Mouse (Mus musculus): Measurements from ENCODE around the gene Aph1a. TPM values are rescaled to one million over a fixed set of nuclear protein-coding genes. Genes with fewer than 3 reads are reported as not detected.
A peak's percentile ranks its signal among the peaks of the same experiment; 100 is the strongest.
"Not testable (repeated sequence)": the region's sequence is repeated elsewhere in the genome, so short reads cannot be mapped to it uniquely, and the experiment has no call there.

The Aph1a gene
- polyA plus RNA-seq, 1 experiment from 2014 or later: 33.3 TPM

DNA sequence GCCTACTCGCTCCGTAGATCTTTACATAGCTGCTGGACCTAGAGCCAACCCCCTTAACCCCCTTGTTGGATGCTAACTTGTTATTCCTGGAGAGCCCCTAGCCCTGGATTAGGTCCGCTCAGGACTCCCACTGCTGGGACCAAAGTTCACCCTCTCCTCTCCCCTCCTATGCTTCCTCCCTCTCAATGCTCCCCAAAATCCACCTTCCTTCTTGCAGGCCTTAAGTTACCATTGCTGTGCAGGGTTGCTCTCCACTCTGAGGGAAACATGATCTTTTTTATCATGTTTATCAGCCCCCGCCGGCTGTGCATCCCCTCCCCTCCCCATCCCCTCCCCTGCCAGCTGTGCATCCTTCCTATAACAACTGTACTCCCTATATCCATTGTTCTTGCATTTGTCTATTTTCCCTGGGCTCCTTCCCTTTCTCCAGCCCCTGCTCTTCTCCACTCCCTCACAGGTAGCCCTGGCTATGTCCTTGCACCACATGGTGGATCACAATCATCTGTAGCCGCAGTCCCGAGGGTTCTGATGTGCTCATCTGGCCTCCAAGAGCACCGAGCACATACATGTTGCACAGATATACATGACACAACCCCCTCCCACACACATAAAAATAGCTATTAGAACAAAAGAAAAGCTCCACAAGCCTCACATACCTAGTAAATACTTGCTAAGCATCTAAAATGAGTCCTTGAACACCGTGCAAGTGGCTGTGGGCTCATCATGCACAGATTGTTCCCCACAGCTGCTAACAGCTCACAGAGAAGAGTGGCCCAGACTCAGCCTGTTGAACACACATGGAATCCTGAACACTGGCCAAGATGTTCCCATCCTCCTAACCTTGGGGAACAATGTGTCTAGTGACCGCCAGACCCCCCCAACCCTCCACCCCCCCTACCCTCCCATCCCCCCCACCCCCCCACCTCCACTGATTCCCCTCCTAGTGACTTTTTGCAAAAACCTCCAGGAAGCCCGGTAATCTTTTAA lies 1.4 kb upstream of the Aph1a start:
- no peak overlapping the region for H3K4me2 ChIP-seq (ENCODE audit: low read depth, low read length, severe bottlenecking)
- peak overlapping the region; percentile 32 for H3K9ac ChIP-seq (ENCODE audit: low read length)
- no peaks in the 10 kb centered on the region for H3K27me3 ChIP-seq (ENCODE audit: control insufficient read depth, insufficient read depth, low read length)
- 44% methylated on average over 11 of the region's 11 CpGs for WGBS
- no peaks in the 10 kb centered on the region for H3K9me3 ChIP-seq (ENCODE audit: control insufficient read depth, low read length)
- no peak for ATAC-seq (replicated peaks; ENCODE audit: low FRiP score)
- no peak overlapping the region for H3K27ac ChIP-seq (ENCODE audit: low read depth, low read length)
- DNase-seq (ENCODE audit: low spot score): no peak
- no peaks in the 10 kb centered on the region for H3K36me3 ChIP-seq (ENCODE audit: control insufficient read depth, insufficient read depth, low read length)
- peaks cover 7% of the 10 kb centered on the region; the same call in 1 of the 2 replicates for H3K4me1 ChIP-seq (replicated peaks; ENCODE audit: control insufficient read depth, insufficient read depth, low read length)
- H3K4me3 ChIP-seq (ENCODE audit: low read depth, low read length): no peak overlapping the region

DNA sequence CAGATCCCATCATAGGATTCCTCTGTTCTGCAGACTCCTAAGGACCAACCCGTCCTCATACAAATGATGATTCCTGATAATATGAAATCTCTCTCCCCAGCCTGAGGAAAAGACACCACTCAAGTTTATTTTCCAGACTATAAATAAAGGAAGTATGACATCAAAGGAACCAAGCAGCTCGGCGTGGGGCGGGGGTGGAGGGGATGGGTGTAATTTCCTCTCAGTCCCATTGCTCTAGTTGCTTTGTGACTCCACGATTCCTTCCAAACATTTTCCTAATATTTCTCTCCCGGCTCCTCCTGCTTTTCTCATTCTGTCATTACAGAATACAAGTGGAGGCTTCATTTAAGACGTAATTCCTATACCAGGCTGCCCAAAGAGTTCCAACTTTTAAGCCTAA lies 643 bp upstream of the Aph1a start:
- Histone ChIP-seq H3K27ac (ENCODE audit: low read depth, low read length) (no peak overlapping the region), H3K9ac (ENCODE audit: low read length) (peak overlapping the region; percentile 49; the same call in 1 of the 2 replicates), H3K4me1 (replicated peaks; ENCODE audit: control insufficient read depth, insufficient read depth, low read length) (peaks cover 7% of the 10 kb centered on the region; the same call in 1 of the 2 replicates), H3K4me2 (ENCODE audit: low read depth, low read length, severe bottlenecking) (peak overlapping the region; percentile 46), H3K36me3 (ENCODE audit: control insufficient read depth, insufficient read depth, low read length) (no peaks in the 10 kb centered on the region), H3K27me3 (ENCODE audit: control insufficient read depth, insufficient read depth, low read length) (no peaks in the 10 kb centered on the region), H3K9me3 (ENCODE audit: control insufficient read depth, low read length) (no peaks in the 10 kb centered on the region), H3K4me3 (ENCODE audit: low read depth, low read length) (peak overlapping the region; percentile 67)
- ATAC-seq (replicated peaks; ENCODE audit: low FRiP score): no peak
- DNase-seq (ENCODE audit: low spot score): no peak
- 30% methylated on average over 7 of the region's 7 CpGs for WGBS

DNA sequence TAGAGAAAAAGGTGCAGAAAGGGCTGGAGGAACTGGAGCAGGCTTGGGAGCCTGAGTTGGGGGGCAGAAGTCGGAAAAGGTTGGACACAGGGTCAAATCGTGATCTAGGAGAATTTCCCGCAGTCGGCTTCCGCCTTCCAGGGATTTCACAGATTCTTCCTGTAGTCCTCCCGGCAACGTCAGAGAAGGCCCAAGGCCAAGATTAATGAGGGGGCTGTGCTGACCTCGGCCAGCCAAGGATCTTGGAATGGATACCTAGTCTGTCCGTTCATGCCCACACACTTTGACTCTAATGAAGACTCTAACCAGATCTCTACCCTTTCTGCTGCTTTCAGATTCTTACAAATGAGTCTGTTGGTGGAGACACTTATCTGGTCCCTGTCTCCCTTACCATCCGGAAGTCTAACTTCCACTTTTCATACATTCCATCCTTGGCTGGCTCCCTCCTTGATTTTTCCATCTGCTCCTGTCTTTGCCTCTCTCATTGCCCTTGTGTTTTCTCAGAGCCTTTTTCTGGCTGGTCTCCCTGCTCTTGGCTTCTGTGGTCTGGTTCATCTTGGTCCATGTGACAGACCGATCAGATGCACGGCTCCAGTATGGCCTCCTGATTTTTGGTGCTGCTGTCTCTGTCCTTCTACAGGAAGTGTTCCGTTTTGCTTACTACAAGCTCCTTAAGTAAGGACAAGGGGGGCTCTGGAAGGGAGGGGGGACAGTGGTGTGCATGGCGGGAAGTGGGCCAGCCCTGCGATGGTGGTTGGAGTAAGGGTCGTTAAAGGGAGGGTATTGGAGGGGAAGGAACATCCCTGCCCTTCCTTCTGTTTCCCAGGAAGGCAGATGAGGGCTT lies 770 bp downstream of the Aph1a start:
- Histone ChIP-seq H3K27me3 (ENCODE audit: control insufficient read depth, insufficient read depth, low read length) (no peaks in the 10 kb centered on the region), H3K4me3 (ENCODE audit: low read depth, low read length) (peak overlapping the region; percentile 67), H3K9ac (ENCODE audit: low read length) (peak overlapping the region; percentile 70), H3K4me2 (ENCODE audit: low read depth, low read length, severe bottlenecking) (peak overlapping the region; percentile 93), H3K4me1 (replicated peaks; ENCODE audit: control insufficient read depth, insufficient read depth, low read length) (peaks cover 7% of the 10 kb centered on the region; the same call in 1 of the 2 replicates), H3K36me3 (ENCODE audit: control insufficient read depth, insufficient read depth, low read length) (no peaks in the 10 kb centered on the region), H3K9me3 (ENCODE audit: control insufficient read depth, low read length) (no peaks in the 10 kb centered on the region), H3K27ac (ENCODE audit: low read depth, low read length) (0 out of 2 replicates have a peak overlapping the region, but pooled peaks have one; percentile 25)
- DNase-seq (ENCODE audit: low spot score) (no peak), ATAC-seq (replicated peaks; ENCODE audit: low FRiP score) (no peak)
- 20% methylated on average over 15 of the region's 16 CpGs for WGBS

- WGBS: 92% methylated on average over 7 of the region's 7 CpGs
- DNase-seq (ENCODE audit: low spot score); H3K27me3 ChIP-seq (ENCODE audit: control insufficient read depth, insufficient read depth, low read length); H3K4me2 ChIP-seq (ENCODE audit: low read depth, low read length, severe bottlenecking); H3K9ac ChIP-seq (ENCODE audit: low read length); H3K4me1 ChIP-seq (replicated peaks; ENCODE audit: control insufficient read depth, insufficient read depth, low read length); H3K4me3 ChIP-seq (ENCODE audit: low read depth, low read length); H3K36me3 ChIP-seq (ENCODE audit: control insufficient read depth, insufficient read depth, low read length); ATAC-seq (replicated peaks; ENCODE audit: low FRiP score); H3K9me3 ChIP-seq (ENCODE audit: control insufficient read depth, low read length); H3K27ac ChIP-seq (ENCODE audit: low read depth, low read length): not testable (repeated sequence)
Measured at GRCm38 (mm10) chr3:95895501-95895900, 1.7 kb downstream of the Aph1a start.

DNA sequence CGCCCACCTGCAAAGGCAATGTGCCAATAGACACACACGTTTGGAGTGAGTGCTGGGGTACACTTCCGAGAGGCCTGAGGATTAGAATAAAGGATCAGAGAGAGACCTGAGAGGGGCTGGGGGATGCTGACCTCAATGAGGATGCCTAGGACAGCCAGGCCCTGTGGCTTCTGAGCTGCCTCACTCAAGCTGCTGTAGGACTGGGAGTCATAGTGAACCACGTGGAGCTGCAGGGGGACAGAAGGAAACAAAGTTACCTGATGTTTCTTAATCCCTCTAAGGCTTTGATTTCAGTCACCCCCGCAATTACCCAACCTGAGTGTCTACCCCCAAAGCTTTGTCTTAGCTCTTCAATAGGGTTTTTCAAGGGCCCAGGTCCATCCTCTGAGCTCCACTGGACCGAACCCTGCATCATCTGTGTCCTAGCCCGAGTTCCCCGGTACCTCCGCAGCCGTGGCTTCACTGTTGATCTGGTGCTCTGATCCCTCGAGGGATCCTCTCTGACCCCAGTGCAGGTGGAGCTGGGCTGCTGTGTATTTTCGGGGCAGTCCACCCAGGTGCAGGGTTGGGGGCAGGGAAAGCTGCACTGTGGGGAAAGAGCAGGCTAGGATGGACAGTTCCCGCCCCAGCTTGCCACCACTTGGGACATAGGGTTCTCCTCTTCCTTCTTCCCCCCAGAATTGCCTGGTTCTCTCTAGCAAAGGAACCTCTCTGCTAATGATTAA lies 6.2 kb downstream of the Aph1a start:
- peaks cover 18% of the 10 kb centered on the region; the same call in 1 of the 2 replicates for H3K4me1 ChIP-seq (replicated peaks; ENCODE audit: control insufficient read depth, insufficient read depth, low read length)
- H3K9ac ChIP-seq (ENCODE audit: low read length): no peak overlapping the region
- DNase-seq (ENCODE audit: low spot score) (no peak), ATAC-seq (replicated peaks; ENCODE audit: low FRiP score) (no peak)
- no peak overlapping the region for H3K4me2 ChIP-seq (ENCODE audit: low read depth, low read length, severe bottlenecking)
- no peak overlapping the region for H3K27ac ChIP-seq (ENCODE audit: low read depth, low read length)
- 77% methylated on average over 13 of the region's 13 CpGs for WGBS
- H3K9me3 ChIP-seq (ENCODE audit: control insufficient read depth, low read length): no peaks in the 10 kb centered on the region
- H3K36me3 ChIP-seq (ENCODE audit: control insufficient read depth, insufficient read depth, low read length): no peaks in the 10 kb centered on the region
- no peaks in the 10 kb centered on the region for H3K27me3 ChIP-seq (ENCODE audit: control insufficient read depth, insufficient read depth, low read length)
- no peak overlapping the region for H3K4me3 ChIP-seq (ENCODE audit: low read depth, low read length)

DNA sequence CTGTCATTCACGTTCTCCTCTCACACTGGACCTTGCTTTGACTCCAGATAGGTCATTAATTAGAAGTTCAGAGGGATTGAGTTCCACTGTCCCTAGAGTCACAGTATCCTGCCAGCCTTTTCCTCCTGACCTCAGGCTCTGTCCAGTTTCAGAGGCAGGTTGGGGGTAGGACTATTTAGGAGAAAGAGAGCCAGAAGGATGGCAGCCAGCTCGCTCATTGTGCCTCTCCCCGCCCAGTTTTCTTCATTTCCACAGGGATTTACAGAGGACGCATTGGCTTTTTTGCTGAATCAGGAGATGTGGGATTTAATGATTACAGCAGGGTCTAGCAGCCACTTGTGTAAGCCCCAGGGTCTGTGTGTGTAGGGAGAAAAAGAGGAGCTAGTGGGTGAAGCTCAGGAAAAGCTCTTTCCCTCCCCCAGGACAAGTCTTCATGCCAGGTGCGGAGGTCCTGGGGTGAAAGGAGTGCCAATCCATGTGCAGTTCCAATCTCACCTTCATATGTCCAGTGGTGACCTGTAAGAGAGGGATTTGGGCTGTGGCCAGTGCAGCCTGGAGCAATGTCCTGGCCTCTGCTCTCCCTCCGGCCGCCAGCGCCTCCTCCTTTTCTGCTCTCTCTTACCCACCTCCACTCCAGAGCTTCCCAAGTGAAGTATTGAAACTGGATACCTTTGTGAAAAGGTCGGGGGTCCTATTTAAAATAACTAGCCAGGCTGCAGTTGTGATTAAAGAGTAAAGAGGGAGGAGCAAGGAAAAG lies 8.0 kb downstream of the Aph1a start:
- Histone ChIP-seq H3K4me3 (ENCODE audit: low read depth, low read length) (no peak overlapping the region), H3K9me3 (ENCODE audit: control insufficient read depth, low read length) (no peaks in the 10 kb centered on the region), H3K4me1 (replicated peaks; ENCODE audit: control insufficient read depth, insufficient read depth, low read length) (peaks cover 21% of the 10 kb centered on the region), H3K9ac (ENCODE audit: low read length) (peak overlapping the region; percentile 6; the same call in 1 of the 2 replicates), H3K36me3 (ENCODE audit: control insufficient read depth, insufficient read depth, low read length) (no peaks in the 10 kb centered on the region), H3K4me2 (ENCODE audit: low read depth, low read length, severe bottlenecking) (no peak overlapping the region), H3K27me3 (ENCODE audit: control insufficient read depth, insufficient read depth, low read length) (no peaks in the 10 kb centered on the region), H3K27ac (ENCODE audit: low read depth, low read length) (no peak overlapping the region)
- DNase-seq (ENCODE audit: low spot score): no peak
- 64% methylated on average over 9 of the region's 9 CpGs for WGBS
- ATAC-seq (replicated peaks; ENCODE audit: low FRiP score): no peak

GRCm38 (mm10) chr3:95902373-95902625 lies 8.5 kb downstream of the Aph1a start:
- Histone ChIP-seq H3K4me3 (ENCODE audit: low read depth, low read length) (no peak overlapping the region), H3K4me2 (ENCODE audit: low read depth, low read length, severe bottlenecking) (peak overlapping the region; percentile 28; the same call in 1 of the 2 replicates), H3K9ac (ENCODE audit: low read length) (peak overlapping the region; percentile 6; the same call in 1 of the 2 replicates), H3K27ac (ENCODE audit: low read depth, low read length) (no peak overlapping the region), H3K4me1 (replicated peaks; ENCODE audit: control insufficient read depth, insufficient read depth, low read length) (peaks cover 21% of the 10 kb centered on the region), H3K27me3 (ENCODE audit: control insufficient read depth, insufficient read depth, low read length) (no peaks in the 10 kb centered on the region; the same call in 1 of the 2 replicates), H3K36me3 (ENCODE audit: control insufficient read depth, insufficient read depth, low read length) (no peaks in the 10 kb centered on the region), H3K9me3 (ENCODE audit: control insufficient read depth, low read length) (no peaks in the 10 kb centered on the region)
- DNase-seq (ENCODE audit: low spot score): no peak
- ATAC-seq (replicated peaks; ENCODE audit: low FRiP score): no peak

Measured in forebrain, embryonic 11.5 days (tissue).